Mouse (Mus musculus) midbrain, embryonic 12.5 days (tissue): Measurements from ENCODE around the gene Prss57. TPM values are rescaled to one million over a fixed set of nuclear protein-coding genes. Genes with fewer than 3 reads are reported as not detected.

Experiments
- ATAC-seq: fragments of 200-750 bp; cut with Nextera tagmentation; 2 replicates; pipeline ENCODE4 v1.8.0; 2017; ENCODE audit warnings: low read depth, moderate TSS enrichment, moderate library complexity; ENCODE audit not compliant: low FRiP score
- H3K27ac ChIP-seq: fragments of 300-500 bp; sonication (generic); replicated peaks from 2 replicates; pipeline ENCODE4 v1.5.1; 2016; ENCODE audit warnings: mild to moderate bottlenecking
- H3K27me3 ChIP-seq: fragments of 300-500 bp; sonication (generic); 2 replicates; pipeline ENCODE4 v1.6.1; 2016; ENCODE audit warnings: mild to moderate bottlenecking
- H3K36me3 ChIP-seq: fragments of 300-500 bp; sonication (generic); 2 replicates; pipeline ENCODE4 v1.6.1; 2016
- H3K4me1 ChIP-seq: fragments of 300-500 bp; sonication (generic); 2 replicates; pipeline ENCODE4 v1.6.1; 2016
- H3K4me2 ChIP-seq: fragments of 300-500 bp; sonication (generic); replicated peaks from 2 replicates; pipeline ENCODE4 v1.6.1; 2016; ENCODE audit warnings: mild to moderate bottlenecking, moderate library complexity
- H3K4me3 ChIP-seq: fragments of 300-500 bp; sonication (generic); 2 replicates; pipeline ENCODE4 v1.5.1; 2016; ENCODE audit warnings: mild to moderate bottlenecking
- H3K9ac ChIP-seq: fragments of 300-500 bp; sonication (generic); replicated peaks from 2 replicates; pipeline ENCODE4 v1.6.1; 2016; ENCODE audit warnings: mild to moderate bottlenecking, moderate library complexity
- H3K9me3 ChIP-seq: fragments of 300-500 bp; sonication (generic); 2 replicates; pipeline ENCODE4 v1.6.1; 2016; ENCODE audit warnings: mild to moderate bottlenecking
- WGBS: fragments of 180-500 bp; shearing (Covaris S2); methylation state at CpG from one replicate; pipeline ENCODE4 v1.1.7; 2016; 5-methylcytosine and 5-hydroxymethylcytosine counted together
- polyA plus RNA-seq: library from polyadenylated mRNA; unstranded; fragments of >200 nt; fragmentation: Nextera tagmentation; extraction: Ambion mirVana; gene quantifications from 2 replicates; pipeline ENCODE4 v1.2.1, GENCODE M21; 2016

The Prss57 gene
- polyA plus RNA-seq, 1 experiment from 2014 or later = 0.27 TPM

GRCm38 (mm10) chr10:79779193-79779592, 11.6 kb downstream of the Prss57 start:
- Histone ChIP-seq H3K4me3 (no peak overlapping the region), H3K9ac (no peak overlapping the region), H3K27ac (no peak overlapping the region), H3K9me3 (peaks cover 9% of the 10 kb centered on the region; the same call in 1 of the 2 replicates), H3K27me3 (peaks cover 83% of the 10 kb centered on the region), H3K4me2 (no peak overlapping the region), H3K4me1 (peaks cover 33% of the 10 kb centered on the region), H3K36me3 (no peaks in the 10 kb centered on the region)
- WGBS = 3% methylated on average over 2 of the region's 2 CpGs
- no peak for ATAC-seq

GRCm38 (mm10) chr10:79778006-79778405, 12.8 kb downstream of the Prss57 start:
- Histone ChIP-seq H3K36me3 (no peaks in the 10 kb centered on the region), H3K4me1 (peaks cover 33% of the 10 kb centered on the region), H3K9ac (no peak overlapping the region), H3K4me2 (no peak overlapping the region), H3K4me3 (no peak overlapping the region), H3K27me3 (peaks cover 83% of the 10 kb centered on the region), H3K9me3 (peaks cover 9% of the 10 kb centered on the region; the same call in 1 of the 2 replicates), H3K27ac (no peak overlapping the region)
- 19% methylated on average over 15 of the region's 15 CpGs for WGBS
- no peak for ATAC-seq

GRCm38 (mm10) chr10:79777103-79777531, 13.6 kb downstream of the Prss57 start, which contains the start of gene Fstl3:
Gene Fstl3 (plus strand): TSS chr10:79777272.
- Histone ChIP-seq H3K9ac (peak within 1 kb of the TSS; percentile 33; the same call in 1 of the 2 replicates), H3K4me3 (peak within 1 kb of the TSS; percentile 31), H3K9me3 (peaks cover 13% of the 10 kb centered on the region), H3K36me3 (no peaks in the 10 kb centered on the region), H3K27ac (no peak within 1 kb of the TSS), H3K4me2 (peak within 1 kb of the TSS; percentile 45), H3K27me3 (peaks cover 74% of the 10 kb centered on the region), H3K4me1 (peaks cover 33% of the 10 kb centered on the region)
- WGBS = 4% methylated on average over 39 of the region's 39 CpGs
- no peak for ATAC-seq

- Histone ChIP-seq H3K4me1 (peaks cover 17% of the 10 kb centered on the region), H3K4me2 (no peak overlapping the region), H3K27me3 (peaks cover 54% of the 10 kb centered on the region), H3K9me3 (peaks cover 13% of the 10 kb centered on the region), H3K9ac (no peak overlapping the region), H3K36me3 (no peaks in the 10 kb centered on the region), H3K27ac (no peak overlapping the region), H3K4me3 (no peak overlapping the region)
- WGBS = 77% methylated on average over 5 of the region's 5 CpGs
- no peak for ATAC-seq
Observed at GRCm38 (mm10) chr10:79774486-79775279, 16.1 kb downstream of the Prss57 start.

- Histone ChIP-seq H3K27me3 (peaks cover 39% of the 10 kb centered on the region), H3K4me2 (no peak overlapping the region), H3K9me3 (peaks cover 13% of the 10 kb centered on the region), H3K27ac (no peak overlapping the region), H3K36me3 (no peaks in the 10 kb centered on the region), H3K4me1 (peaks cover 17% of the 10 kb centered on the region), H3K4me3 (no peak overlapping the region), H3K9ac (no peak overlapping the region)
- WGBS = 88% methylated on average over 2 of the region's 2 CpGs
- ATAC-seq = no peak
Observed at GRCm38 (mm10) chr10:79773208-79773607, 17.6 kb downstream of the Prss57 start.

GRCm38 (mm10) chr10:79772320-79772719, 18.4 kb downstream of the Prss57 start:
- peaks cover 30% of the 10 kb centered on the region for H3K27me3 ChIP-seq
- peaks cover 18% of the 10 kb centered on the region for H3K4me1 ChIP-seq
- 94% methylated on average over 3 of the region's 3 CpGs for WGBS
- H3K4me3 ChIP-seq = no peak overlapping the region
- H3K4me2 ChIP-seq = no peak overlapping the region
- no peak for ATAC-seq
- H3K27ac ChIP-seq = no peak overlapping the region
- peaks cover 13% of the 10 kb centered on the region for H3K9me3 ChIP-seq
- no peak overlapping the region for H3K9ac ChIP-seq
- no peaks in the 10 kb centered on the region for H3K36me3 ChIP-seq

- 78% methylated on average over 4 of the region's 4 CpGs for WGBS
- Histone ChIP-seq H3K4me1 (peaks cover 32% of the 10 kb centered on the region), H3K4me2 (no peak overlapping the region), H3K36me3 (no peaks in the 10 kb centered on the region), H3K4me3 (no peak overlapping the region), H3K27me3 (peaks cover 12% of the 10 kb centered on the region), H3K9me3 (peaks cover 4% of the 10 kb centered on the region), H3K27ac (no peak overlapping the region), H3K9ac (no peak overlapping the region)
- ATAC-seq = no peak
Observed at GRCm38 (mm10) chr10:79769329-79769728, 21.4 kb downstream of the Prss57 start.

- no peak for ATAC-seq
- Histone ChIP-seq H3K4me2 (peak overlapping the region; percentile 83), H3K4me1 (peaks cover 36% of the 10 kb centered on the region), H3K4me3 (no peak overlapping the region), H3K36me3 (no peaks in the 10 kb centered on the region), H3K9ac (no peak overlapping the region), H3K27ac (no peak overlapping the region), H3K27me3 (peaks cover 6% of the 10 kb centered on the region; the same call in 1 of the 2 replicates), H3K9me3 (peaks cover 4% of the 10 kb centered on the region)
- WGBS = under 1% methylated on average over 5 of the region's 5 CpGs
Observed at GRCm38 (mm10) chr10:79768400-79768799, 22.4 kb downstream of the Prss57 start.

- Histone ChIP-seq H3K9ac (peak overlapping the region; percentile 53), H3K4me2 (peak overlapping the region; percentile 83)
- peak; percentile 83 for ATAC-seq
Observed at GRCm38 (mm10) chr10:79767372-79768244, 23.2 kb downstream of the Prss57 start.

GRCm38 (mm10) chr10:79766508-79767325, 24.0 kb downstream of the Prss57 start, which contains the start of gene Rnf126:
Gene Rnf126 (minus strand): TSS chr10:79766952.
- H3K4me3 ChIP-seq = peak within 1 kb of the TSS; percentile 95
- peak; percentile 90 for ATAC-seq
- peak within 1 kb of the TSS; percentile 93 for H3K9ac ChIP-seq
- H3K27ac ChIP-seq = peak within 1 kb of the TSS; percentile 91
- H3K4me2 ChIP-seq = peak within 1 kb of the TSS; percentile 83
- H3K36me3 ChIP-seq = peaks cover 12% of the 10 kb centered on the region
- peaks cover 4% of the 10 kb centered on the region; the same call in 1 of the 2 replicates for H3K27me3 ChIP-seq
- peaks cover 36% of the 10 kb centered on the region for H3K4me1 ChIP-seq
- H3K9me3 ChIP-seq = no peaks in the 10 kb centered on the region
- WGBS = 1% methylated on average over 94 of the region's 101 CpGs

More at GRCm38 (mm10) chr10:79767372-79768244, 23.2 kb downstream of the Prss57 start:
- Histone ChIP-seq H3K9me3 (peaks cover 4% of the 10 kb centered on the region), H3K27ac (peak overlapping the region; percentile 91), H3K27me3 (peaks cover 4% of the 10 kb centered on the region; the same call in 1 of the 2 replicates), H3K4me3 (peak overlapping the region; percentile 95), H3K36me3 (peaks cover 3% of the 10 kb centered on the region), H3K4me1 (peaks cover 36% of the 10 kb centered on the region)
- WGBS = 13% methylated on average over 40 of the region's 40 CpGs

- peak overlapping the region; percentile 91 for H3K27ac ChIP-seq
- H3K27me3 ChIP-seq = peaks cover 3% of the 10 kb centered on the region; the same call in 1 of the 2 replicates
- H3K4me2 ChIP-seq = peak overlapping the region; percentile 83
- no peaks in the 10 kb centered on the region for H3K9me3 ChIP-seq
- H3K36me3 ChIP-seq = peaks cover 18% of the 10 kb centered on the region
- H3K4me3 ChIP-seq = peak overlapping the region; percentile 95
- ATAC-seq = no peak
- H3K4me1 ChIP-seq = peaks cover 36% of the 10 kb centered on the region
- peak overlapping the region; percentile 93 for H3K9ac ChIP-seq
- 9% methylated on average over 16 of the region's 16 CpGs for WGBS
Observed at GRCm38 (mm10) chr10:79766001-79766507, 24.7 kb downstream of the Prss57 start.
